Comparison of ENCODE assay signal across 7 mouse cellular contexts in genomic region chr4:66923616-66924276, GRCm38 (mm10).
DNase-seq lines count a peak whose midpoint lies in the region.

No protein-coding gene starts in this region.

- DNase-seq in 3T3-L1 (ENCODE audit: low read depth, low spot score): peak; percentile 64
- peak; percentile 9 for DNase-seq in MN1 (ENCODE audit: low spot score)
- DNase-seq in cerebellum, postnatal 14 days: peak; percentile 76 to 81
- DNase-seq in frontal cortex, postnatal 36 days (ENCODE audit: low spot score in 2 of 2): peak; percentile 48 to 70
- DNase-seq in left cerebral cortex, adult 11 months (ENCODE audit: low spot score): peak; percentile 53
- peak; percentile 46 for DNase-seq in neural tube, embryonic 10.5 days (ENCODE audit: extremely low spot score, low spot score)
- DNase-seq in thymus, postnatal 36 days: no peak

Comparison
In these comparisons a context has a peak if more than half of its experiments do, and no peak if none do; other contexts are left out.
1. DNase-seq: peak in 3T3-L1 (single experiment), MN1 (single experiment), cerebellum, postnatal 14 days (2 of 2), frontal cortex, postnatal 36 days (2 of 2), left cerebral cortex, adult 11 months (single experiment) and neural tube, embryonic 10.5 days (single experiment); none in thymus, postnatal 36 days (0 of 2).